Mouse (Mus musculus) thymus, adult 2 months (tissue): ENCODE data around the gene Hexim1. TPM values are rescaled to one million over a fixed set of nuclear protein-coding genes. Genes with fewer than 3 reads are reported as not detected.

Source experiments
- DNase-seq: peaks from one replicate; pipeline ENCODE4 v3.0.0; 2021
- H3K27ac ChIP-seq: fragments of 200-500 bp; 2 replicates; pipeline ENCODE4 v1.5.1; 2012; ENCODE audit warnings: low read length, control low read depth; ENCODE audit not compliant: control insufficient read depth, insufficient read depth
- H3K27me3 ChIP-seq: fragments of 200-500 bp; 2 replicates; pipeline ENCODE4 v1.6.1; 2012; ENCODE audit warnings: mild to moderate bottlenecking, low read length, moderate library complexity, mixed read lengths; ENCODE audit not compliant: control insufficient read depth, insufficient read depth
- H3K36me3 ChIP-seq: fragments of 200-500 bp; 2 replicates; pipeline ENCODE4 v1.6.1; 2012; ENCODE audit warnings: mild to moderate bottlenecking, low read length, moderate library complexity; ENCODE audit not compliant: control insufficient read depth, insufficient read depth
- H3K4me1 ChIP-seq: fragments of 200-500 bp; replicated peaks from 2 replicates; pipeline ENCODE4 v1.6.1; 2012; ENCODE audit warnings: low read length; ENCODE audit not compliant: control insufficient read depth, insufficient read depth
- H3K4me3 ChIP-seq: fragments of 200-500 bp; 2 replicates; pipeline ENCODE4 v1.5.1; 2012; ENCODE audit warnings: mild to moderate bottlenecking, low read length, control low read depth, moderate library complexity; ENCODE audit not compliant: control insufficient read depth, insufficient read depth
- CTCF ChIP-seq: fragments of 200-500 bp; IDR thresholded peaks from 2 replicates; pipeline ENCODE4 v1.5.1; 2012; ENCODE audit warnings: mild to moderate bottlenecking, control low read depth, low read length, moderate library complexity, borderline replicate concordance; ENCODE audit not compliant: control insufficient read depth, poor library complexity, insufficient read depth; ENCODE audit errors: extremely low read depth
- POLR2A ChIP-seq: fragments of 200-500 bp; IDR thresholded peaks from 2 replicates; pipeline ENCODE4 v1.6.1; 2012; ENCODE audit warnings: mild to moderate bottlenecking, low read length, control low read depth, moderate library complexity; ENCODE audit not compliant: control insufficient read depth, poor library complexity, insufficient read depth; ENCODE audit errors: extremely low read depth
- WGBS: fragments of 180-500 bp; shearing (Covaris S2); methylation state at CpG from one replicate; pipeline ENCODE4 v1.1.7; 2018; 5-methylcytosine and 5-hydroxymethylcytosine counted together
- polyA plus RNA-seq: library from polyadenylated mRNA; depleted of rRNA; stranded (reverse); fragments of >200 nt; gene quantifications from 2 replicates; pipeline ENCODE4 v1.2.3, GENCODE M21; 2012

Gene Hexim1
- polyA plus RNA-seq, 1 experiment: 18.2 TPM

- no peak for TF ChIP-seq POLR2A
- TF ChIP-seq CTCF: no peak
- peaks cover 13% of the 10 kb centered on the region for H3K4me1 ChIP-seq
- peak overlapping the region; percentile 46 for H3K4me3 ChIP-seq
- no peaks in the 10 kb centered on the region for H3K36me3 ChIP-seq
- 66% methylated on average over 6 of the region's 6 CpGs for WGBS
- no peak for DNase-seq
- peak overlapping the region; percentile 27 for H3K27ac ChIP-seq
- H3K27me3 ChIP-seq: no peaks in the 10 kb centered on the region
These were observed 17.6 kb downstream of the Hexim1 start for GRCm38 (mm10) chr11:103133456-103134185.

GRCm38 (mm10) chr11:103134221-103134620 is 18.2 kb downstream of the Hexim1 start:
- Histone ChIP-seq H3K4me1 (peaks cover 13% of the 10 kb centered on the region), H3K27ac (0 out of 2 replicates have a peak overlapping the region, but pooled peaks have one; percentile 27), H3K27me3 (no peaks in the 10 kb centered on the region), H3K36me3 (no peaks in the 10 kb centered on the region), H3K4me3 (no peak overlapping the region)
- no peak for DNase-seq
- WGBS: 78% methylated on average over 3 of the region's 3 CpGs
- TF ChIP-seq CTCF (no peak), POLR2A (no peak)

- no peak overlapping the region for H3K27ac ChIP-seq
- H3K27me3 ChIP-seq: no peaks in the 10 kb centered on the region
- TF ChIP-seq POLR2A (no peak), CTCF (no peak)
- H3K4me1 ChIP-seq: peaks cover 15% of the 10 kb centered on the region
- H3K4me3 ChIP-seq: no peak overlapping the region
- no peaks in the 10 kb centered on the region for H3K36me3 ChIP-seq
- WGBS: 77% methylated on average over 8 of the region's 8 CpGs
- no peak for DNase-seq
These were observed 20.1 kb downstream of the Hexim1 start for GRCm38 (mm10) chr11:103136039-103136577.

- Histone ChIP-seq H3K4me3 (no peak overlapping the region), H3K36me3 (no peaks in the 10 kb centered on the region), H3K27me3 (no peaks in the 10 kb centered on the region), H3K4me1 (peaks cover 24% of the 10 kb centered on the region), H3K27ac (no peak overlapping the region)
- no peak for DNase-seq
- 97% methylated on average over 14 of the region's 14 CpGs for WGBS
- TF ChIP-seq POLR2A (no peak), CTCF (no peak)
These were observed 24.1 kb downstream of the Hexim1 start for GRCm38 (mm10) chr11:103139951-103140762.

- no peaks in the 10 kb centered on the region for H3K36me3 ChIP-seq
- no peak for DNase-seq
- peak overlapping the region; percentile 13; the same call in 1 of the 2 replicates for H3K27ac ChIP-seq
- TF ChIP-seq CTCF (no peak), POLR2A (no peak)
- peaks cover 24% of the 10 kb centered on the region for H3K4me1 ChIP-seq
- WGBS: 95% methylated on average over 6 of the region's 6 CpGs
- no peak overlapping the region for H3K4me3 ChIP-seq
- H3K27me3 ChIP-seq: no peaks in the 10 kb centered on the region
These were observed 24.7 kb downstream of the Hexim1 start for GRCm38 (mm10) chr11:103140763-103141100.
